Mouse (Mus musculus) ovary, postnatal 10 days (tissue): ENCODE results near the gene Kcnk18.

Experiments
- DNase-seq: peaks from one replicate; pipeline ENCODE4 v3.0.0; 2022; ENCODE audit warnings: low spot score

Kcnk18 gene

GRCm38 (mm10) chr19:59218991-59219390 is at the start of gene Kcnk18:
Kcnk18 (plus strand) TSS chr19:59219214.
- no peak for DNase-seq

GRCm38 (mm10) chr19:59169936-59170765 is 48.9 kb upstream of the Kcnk18 start, which contains the start of gene Vax1:
Vax1 (minus strand) TSS chr19:59170056.
- DNase-seq, result no peak

DNA sequence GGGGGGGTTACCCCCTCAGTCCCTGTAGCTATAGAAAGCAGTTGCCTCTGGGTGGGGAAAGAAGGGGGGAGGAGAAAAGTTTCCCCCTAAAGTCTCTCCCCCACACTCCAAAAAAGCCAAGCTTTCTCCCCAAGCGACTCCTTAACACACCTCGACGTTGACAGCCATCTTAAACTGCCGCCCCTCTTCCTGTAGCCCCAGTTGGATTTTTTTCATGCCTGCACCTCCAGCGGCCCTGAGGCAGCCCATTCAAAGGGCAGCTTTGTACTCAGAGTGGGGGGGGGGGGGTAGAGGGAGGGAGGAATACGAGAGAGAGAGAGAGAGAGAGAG is 48.3 kb upstream of the Kcnk18 start:
- no peak for DNase-seq

GRCm38 (mm10) chr19:59171151-59171870 is 47.7 kb upstream of the Kcnk18 start:
- no peak for DNase-seq

DNA sequence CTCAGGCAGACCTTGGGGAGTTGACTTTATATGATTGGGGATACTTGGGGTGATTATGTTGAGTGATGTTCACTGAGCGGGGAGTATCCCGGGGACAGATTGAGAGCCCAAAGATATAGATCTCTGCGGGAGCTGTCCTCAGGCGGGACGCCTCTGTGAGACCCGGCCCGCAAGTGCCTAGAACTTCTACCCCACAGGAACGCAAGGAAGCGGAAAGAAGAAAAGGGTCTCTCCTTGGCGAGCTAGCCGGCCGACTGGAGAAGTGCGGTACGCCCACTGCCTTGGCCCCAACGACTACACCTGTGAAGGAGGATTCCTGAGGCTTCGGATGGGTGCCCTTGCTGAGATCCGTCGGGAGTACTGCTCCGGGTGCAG is 47.2 kb upstream of the Kcnk18 start:
- no peak for DNase-seq

GRCm38 (mm10) chr19:59172781-59173180 is 46.2 kb upstream of the Kcnk18 start:
- no peak for DNase-seq

DNA sequence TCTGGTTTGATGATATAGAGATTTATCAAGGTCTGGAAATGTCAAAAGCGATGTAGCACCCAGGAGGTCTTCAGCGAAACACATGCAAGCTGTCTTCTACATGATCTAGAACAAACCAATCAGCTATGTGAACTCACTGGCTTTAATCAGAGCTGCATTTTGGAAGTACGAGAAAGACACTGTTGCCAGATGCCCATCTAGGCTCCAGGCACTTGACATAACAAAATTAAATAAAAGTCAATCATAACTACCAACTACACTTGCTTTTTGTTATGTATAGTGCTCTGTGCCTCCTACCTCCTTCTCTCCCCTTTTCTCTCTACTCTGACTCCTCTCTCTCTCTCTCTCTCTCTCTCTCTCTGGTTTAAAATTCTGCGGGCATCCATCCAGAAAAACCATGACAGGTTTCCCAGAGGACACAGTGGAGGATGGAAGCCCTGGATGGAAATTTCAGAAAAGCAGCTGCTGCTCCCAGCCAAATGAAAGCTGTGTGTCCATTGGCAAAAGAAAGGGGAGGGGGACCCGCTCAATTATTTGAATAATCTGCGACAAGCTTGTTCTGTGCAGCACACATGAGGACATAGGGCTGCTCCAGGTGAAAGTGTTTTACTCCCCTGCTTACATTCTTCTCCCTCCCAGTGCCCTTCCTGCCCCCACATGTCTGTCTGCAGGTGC is 45.5 kb upstream of the Kcnk18 start:
- DNase-seq, result no peak

DNA sequence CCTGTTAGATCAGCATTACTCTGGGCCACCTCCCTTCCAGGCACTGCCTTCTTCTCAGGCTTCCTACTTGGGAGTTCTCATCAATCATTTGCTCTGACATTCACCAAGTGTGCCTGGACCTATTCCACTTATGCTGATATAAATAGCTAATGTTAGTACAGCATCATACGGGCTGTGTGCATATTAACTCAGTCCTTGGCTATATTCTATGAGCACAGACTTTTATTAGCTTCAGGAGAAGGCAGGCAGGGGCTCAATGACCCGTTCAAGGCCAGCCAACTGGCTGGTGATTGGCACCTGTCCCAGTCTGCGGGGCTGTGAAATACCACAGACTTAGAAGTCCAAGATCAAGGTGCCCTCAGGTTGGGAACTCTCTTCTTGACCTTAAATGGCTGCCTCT is 35.0 kb upstream of the Kcnk18 start:
- no peak for DNase-seq

DNA sequence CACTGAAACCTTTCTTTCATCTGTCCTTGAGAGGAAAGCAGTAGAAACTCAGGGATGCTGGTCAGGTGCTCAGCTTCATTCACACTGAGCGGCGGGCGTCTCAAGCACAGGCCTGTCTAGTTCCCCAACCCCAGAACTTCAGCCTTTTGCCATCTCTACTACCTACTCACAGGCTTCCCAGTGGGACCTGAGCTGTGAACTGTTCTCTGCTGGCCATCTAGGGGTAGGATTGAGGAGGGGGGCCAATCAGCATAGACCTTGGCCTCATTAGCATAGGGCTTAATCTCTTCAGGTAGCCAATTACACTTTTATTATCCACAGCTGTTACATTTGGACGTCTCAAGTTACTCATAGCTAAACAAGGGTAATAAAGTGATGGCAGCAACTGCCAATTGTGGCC is 30.0 kb upstream of the Kcnk18 start:
- DNase-seq, result no peak

GRCm38 (mm10) chr19:59190431-59191122 is 28.4 kb upstream of the Kcnk18 start:
- no peak for DNase-seq

GRCm38 (mm10) chr19:59191123-59191505 is 27.9 kb upstream of the Kcnk18 start:
- no peak for DNase-seq

- no peak for DNase-seq
Measured at GRCm38 (mm10) chr19:59192491-59192890, 26.5 kb upstream of the Kcnk18 start.

GRCm38 (mm10) chr19:59193456-59193855 is 25.6 kb upstream of the Kcnk18 start:
- no peak for DNase-seq

GRCm38 (mm10) chr19:59193986-59194820 is 24.8 kb upstream of the Kcnk18 start:
- DNase-seq, result no peak

DNA sequence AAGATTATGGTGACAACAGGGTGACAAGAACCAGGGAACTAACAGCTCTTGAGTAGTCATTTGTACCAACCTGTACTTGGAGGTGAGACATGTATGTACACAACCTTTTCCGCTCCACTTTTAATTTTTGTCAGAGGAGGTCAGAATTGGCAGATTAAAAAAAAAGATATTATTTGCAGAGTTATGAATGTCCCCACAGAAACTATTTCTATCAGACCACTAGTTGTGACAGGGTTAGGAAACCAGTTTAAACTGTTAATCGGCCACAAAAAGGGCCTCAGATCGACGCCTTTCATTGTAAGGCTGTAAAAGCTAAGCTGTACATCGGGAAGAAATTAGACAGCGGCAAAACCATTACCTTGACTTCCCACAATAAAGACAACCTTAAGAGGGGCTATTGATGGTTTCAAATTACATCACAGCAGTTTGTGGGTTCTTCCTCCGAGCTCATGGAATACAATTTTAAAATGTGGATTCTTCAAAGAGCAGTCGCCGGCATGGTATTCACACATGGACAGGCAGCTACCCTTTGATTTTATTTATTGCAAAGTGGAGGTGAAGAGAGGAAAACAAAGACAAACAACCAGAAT is 23.7 kb upstream of the Kcnk18 start:
- no peak for DNase-seq

DNA sequence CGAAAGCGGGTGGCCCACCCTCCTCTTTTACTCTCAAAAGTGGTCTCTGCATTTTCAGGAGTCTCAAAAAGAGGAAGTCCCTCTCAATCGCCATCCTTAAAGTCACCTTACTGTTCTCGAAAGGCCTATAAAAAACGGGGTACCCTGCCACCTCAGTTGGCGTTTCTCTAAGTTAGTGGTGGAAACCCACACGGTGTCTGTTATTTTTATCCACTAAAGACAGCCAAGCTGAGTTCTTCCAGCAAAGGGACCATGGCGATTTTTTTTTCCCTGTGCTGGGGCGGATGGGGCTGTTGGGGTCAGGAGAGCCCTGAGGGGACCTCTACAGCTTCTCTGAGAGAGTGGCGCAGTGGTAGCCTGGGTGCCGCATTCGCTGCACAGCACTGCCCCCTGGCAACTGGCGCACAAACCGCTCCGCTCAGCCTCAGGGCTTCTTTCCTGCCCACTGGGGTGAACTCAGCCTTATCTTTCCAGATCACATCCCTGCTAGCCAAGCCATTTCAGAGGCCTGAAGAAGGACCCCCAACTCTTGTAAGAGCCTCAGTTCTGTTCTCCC is 22.8 kb upstream of the Kcnk18 start:
- DNase-seq, result peak; percentile 18

- DNase-seq, result peak; percentile 18
Measured at GRCm38 (mm10) chr19:59198161-59198560, 20.9 kb upstream of the Kcnk18 start.

- DNase-seq, result peak; percentile 36
Measured at GRCm38 (mm10) chr19:59208475-59208874, 10.5 kb upstream of the Kcnk18 start.

- DNase-seq, result no peak
Measured at GRCm38 (mm10) chr19:59208986-59209385, 10.0 kb upstream of the Kcnk18 start.

DNA sequence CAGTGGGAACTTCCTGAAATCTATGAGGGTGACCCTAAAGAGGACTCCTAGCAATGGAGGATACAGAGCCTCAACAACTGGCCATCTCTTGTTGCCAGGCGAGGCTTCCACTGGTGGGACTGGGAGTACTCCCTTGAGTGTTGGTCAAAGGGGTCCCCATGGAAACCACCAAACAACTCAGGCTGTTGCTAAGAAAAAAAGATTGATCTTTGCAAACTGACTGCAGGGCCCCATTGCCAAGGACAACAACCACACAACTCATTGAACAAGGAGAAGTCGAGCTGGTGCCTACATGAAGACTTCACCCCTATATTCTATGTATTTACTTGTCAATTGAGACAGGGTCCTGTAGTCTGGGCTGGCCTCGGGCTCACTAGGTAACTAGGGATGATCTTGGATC is 2.1 kb upstream of the Kcnk18 start:
- no peak for DNase-seq

DNA sequence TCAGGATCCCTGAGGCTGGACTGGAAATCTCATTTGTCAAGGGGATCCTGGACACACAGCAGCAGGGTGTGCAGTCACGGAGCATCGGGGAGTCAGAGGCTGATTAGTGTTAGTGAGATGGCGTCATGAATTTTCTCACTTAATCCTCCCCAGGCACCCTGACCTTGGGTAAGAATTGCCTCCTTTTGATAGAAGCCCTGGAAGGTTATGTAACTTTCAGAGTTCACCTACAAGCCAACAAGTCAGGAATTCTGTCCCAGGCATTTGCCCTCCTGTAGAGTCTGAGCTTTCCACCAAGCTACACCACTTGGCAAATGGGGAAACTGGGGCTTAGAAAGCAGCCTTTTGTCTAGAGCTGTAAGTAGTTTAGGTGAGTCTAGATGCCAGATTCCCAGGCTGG is 2.1 kb downstream of the Kcnk18 start:
- DNase-seq, result no peak
